Mouse (Mus musculus) liver, adult 2 months (tissue): ENCODE results near the gene Fbln2. TPM values are rescaled to one million over a fixed set of nuclear protein-coding genes. Genes with fewer than 3 reads are reported as not detected.

Source experiments
- DNase-seq: peaks from one replicate; pipeline ENCODE4 v3.0.0-alpha.2; 2011; ENCODE audit warnings: low read depth, low spot score; ENCODE audit errors: extremely low read depth
- H3K27ac ChIP-seq: fragments of 200-500 bp; replicated peaks from 2 replicates; pipeline ENCODE4 v1.5.1; 2012; ENCODE audit warnings: low read depth, mild to moderate bottlenecking, control low read depth, inconsistent platforms, low read length; ENCODE audit not compliant: insufficient read depth
- H3K27me3 ChIP-seq: fragments of 200-500 bp; 2 replicates; pipeline ENCODE4 v1.6.1; 2012; ENCODE audit warnings: mild to moderate bottlenecking, moderate library complexity, low read length, inconsistent platforms; ENCODE audit not compliant: control insufficient read depth, insufficient read depth
- H3K36me3 ChIP-seq: fragments of 200-500 bp; 2 replicates; pipeline ENCODE4 v1.6.1; 2012; ENCODE audit warnings: low read length, inconsistent platforms; ENCODE audit not compliant: control insufficient read depth, insufficient read depth
- H3K4me1 ChIP-seq: fragments of 200-500 bp; 2 replicates; pipeline ENCODE4 v1.6.1; 2011; ENCODE audit warnings: low read length; ENCODE audit not compliant: control insufficient read depth, insufficient read depth
- H3K4me3 ChIP-seq: fragments of 200-500 bp; 2 replicates; pipeline ENCODE4 v1.5.1; 2011; ENCODE audit warnings: low read depth, mild to moderate bottlenecking, control low read depth, low read length, moderate library complexity; ENCODE audit not compliant: insufficient read depth
- H3K79me2 ChIP-seq: fragments of 200-500 bp; 2 replicates; pipeline ENCODE4 v1.6.1; 2012; ENCODE audit warnings: inconsistent platforms, mild to moderate bottlenecking, low read length, moderate library complexity; ENCODE audit not compliant: control insufficient read depth, insufficient read depth
- H3K9ac ChIP-seq: fragments of 200-500 bp; 2 replicates; pipeline ENCODE4 v1.6.1; 2012; ENCODE audit warnings: low read depth, mild to moderate bottlenecking, control low read depth, inconsistent platforms, low read length
- CTCF ChIP-seq: fragments of 200-500 bp; IDR thresholded peaks from 2 replicates; pipeline ENCODE4 v1.5.1; 2011; ENCODE audit warnings: low read depth, low read length, control low read depth
- POLR2A ChIP-seq: fragments of 200-500 bp; IDR thresholded peaks from 2 replicates; pipeline ENCODE4 v1.6.1; 2011; ENCODE audit warnings: low read length, control low read depth; ENCODE audit not compliant: insufficient read depth; ENCODE audit errors: extremely low read depth
- WGBS: fragments of 180-500 bp; shearing (Covaris S2); methylation state at CpG from one replicate; pipeline ENCODE4 v1.1.7; 2018; 5-methylcytosine and 5-hydroxymethylcytosine counted together
- polyA plus RNA-seq: library from polyadenylated mRNA; depleted of rRNA; stranded (reverse); fragments of >200 nt; gene quantifications from 2 replicates; pipeline ENCODE4 v1.2.3, GENCODE M21; 2012
- total RNA-seq: library from RNA; depleted of rRNA; stranded (reverse); fragments of >200 nt; gene quantifications from 2 replicates; pipeline ENCODE4 v1.2.3, GENCODE M21; 2014

Gene Fbln2
- total and polyA plus RNA-seq, 2 experiments: 1.4 to 3.5 TPM

- Histone ChIP-seq H3K4me3 (no peak overlapping the region), H3K4me1 (peaks cover 11% of the 10 kb centered on the region), H3K27ac (no peak overlapping the region), H3K36me3 (no peaks in the 10 kb centered on the region), H3K79me2 (no peaks in the 10 kb centered on the region), H3K9ac (no peak overlapping the region), H3K27me3 (no peaks in the 10 kb centered on the region; the same call in 1 of the 2 replicates)
- WGBS: 64% methylated on average over 3 of the region's 3 CpGs
- TF ChIP-seq CTCF (no peak), POLR2A (no peak)
- no peak for DNase-seq
Observed at GRCm38 (mm10) chr6:91288251-91288785, 76.1 kb downstream of the Fbln2 start.

GRCm38 (mm10) chr6:91288961-91289360 is 76.7 kb downstream of the Fbln2 start:
- DNase-seq: no peak
- no peak overlapping the region for H3K27ac ChIP-seq
- peaks cover 11% of the 10 kb centered on the region for H3K4me1 ChIP-seq
- no peak overlapping the region for H3K9ac ChIP-seq
- TF ChIP-seq CTCF: no peak
- no peak for TF ChIP-seq POLR2A
- H3K4me3 ChIP-seq: no peak overlapping the region
- no peaks in the 10 kb centered on the region for H3K36me3 ChIP-seq
- 70% methylated on average over 1 of the region's 1 CpGs for WGBS
- no peaks in the 10 kb centered on the region; the same call in 1 of the 2 replicates for H3K27me3 ChIP-seq
- H3K79me2 ChIP-seq: no peaks in the 10 kb centered on the region

- TF ChIP-seq POLR2A (no peak), CTCF (no peak)
- no peak overlapping the region for H3K27ac ChIP-seq
- peak; percentile 80 for DNase-seq
- no peak overlapping the region for H3K9ac ChIP-seq
- H3K4me1 ChIP-seq: peaks cover 9% of the 10 kb centered on the region
- H3K36me3 ChIP-seq: no peaks in the 10 kb centered on the region
- H3K79me2 ChIP-seq: no peaks in the 10 kb centered on the region
- H3K4me3 ChIP-seq: no peak overlapping the region
- no peaks in the 10 kb centered on the region; the same call in 1 of the 2 replicates for H3K27me3 ChIP-seq
- WGBS: 11% methylated on average over 10 of the region's 10 CpGs
Observed at GRCm38 (mm10) chr6:91290937-91291336, 78.7 kb downstream of the Fbln2 start.

GRCm38 (mm10) chr6:91295431-91295830 is 83.2 kb downstream of the Fbln2 start:
- Histone ChIP-seq H3K4me1 (peaks cover 8% of the 10 kb centered on the region), H3K79me2 (no peaks in the 10 kb centered on the region), H3K4me3 (no peak overlapping the region), H3K27ac (0 out of 2 replicates have a peak overlapping the region, but pooled peaks have one; percentile 22), H3K9ac (no peak overlapping the region), H3K27me3 (no peaks in the 10 kb centered on the region), H3K36me3 (no peaks in the 10 kb centered on the region)
- TF ChIP-seq POLR2A: no peak
- TF ChIP-seq CTCF: no peak
- WGBS: 15% methylated on average over 4 of the region's 4 CpGs
- peak; percentile 92 for DNase-seq

GRCm38 (mm10) chr6:91298828-91299227 is 86.6 kb downstream of the Fbln2 start:
- 58% methylated on average over 6 of the region's 6 CpGs for WGBS
- Histone ChIP-seq H3K79me2 (no peaks in the 10 kb centered on the region), H3K4me3 (no peak overlapping the region), H3K27ac (no peak overlapping the region), H3K36me3 (no peaks in the 10 kb centered on the region), H3K4me1 (peaks cover 2% of the 10 kb centered on the region), H3K27me3 (no peaks in the 10 kb centered on the region), H3K9ac (no peak overlapping the region)
- no peak for DNase-seq
- no peak for TF ChIP-seq POLR2A
- TF ChIP-seq CTCF: no peak

- H3K27ac ChIP-seq: no peak overlapping the region
- H3K36me3 ChIP-seq: no peaks in the 10 kb centered on the region
- no peak for DNase-seq
- no peaks in the 10 kb centered on the region for H3K27me3 ChIP-seq
- no peaks in the 10 kb centered on the region for H3K79me2 ChIP-seq
- TF ChIP-seq POLR2A: no peak
- TF ChIP-seq CTCF: no peak
- H3K9ac ChIP-seq: no peak overlapping the region
- H3K4me3 ChIP-seq: no peak overlapping the region
- H3K4me1 ChIP-seq: peaks cover 2% of the 10 kb centered on the region
- 71% methylated on average over 3 of the region's 3 CpGs for WGBS
Observed at GRCm38 (mm10) chr6:91300079-91300478, 87.8 kb downstream of the Fbln2 start.
